Mouse (Mus musculus) forebrain, embryonic 13.5 days (tissue): ENCODE results near the gene Bcl3. TPM values are rescaled to one million over a fixed set of nuclear protein-coding genes. Genes with fewer than 3 reads are reported as not detected.
A peak's percentile ranks its signal among the peaks of the same experiment; 100 is the strongest.

Experiments used
- ATAC-seq: fragments of 200-750 bp; cut with Nextera tagmentation; 2 replicates; pipeline ENCODE4 v1.8.0; 2017
- H3K27ac ChIP-seq: fragments of 300-500 bp; sonication (generic); 2 replicates; pipeline ENCODE4 v1.5.1; 2015; ENCODE audit warnings: inconsistent platforms, mild to moderate bottlenecking, moderate library complexity
- H3K27me3 ChIP-seq: fragments of 300-500 bp; sonication (generic); 2 replicates; pipeline ENCODE4 v1.6.1; 2015; ENCODE audit warnings: mild to moderate bottlenecking, inconsistent platforms
- H3K36me3 ChIP-seq: fragments of 300-500 bp; sonication (generic); 2 replicates; pipeline ENCODE4 v1.6.1; 2015; ENCODE audit warnings: mild to moderate bottlenecking, inconsistent platforms; ENCODE audit not compliant: poor library complexity, severe bottlenecking
- H3K4me1 ChIP-seq: fragments of 300-500 bp; sonication (generic); 2 replicates; pipeline ENCODE4 v1.6.1; 2015; ENCODE audit warnings: inconsistent platforms
- H3K4me2 ChIP-seq: fragments of 300-500 bp; sonication (generic); 2 replicates; pipeline ENCODE4 v1.6.1; 2015; ENCODE audit warnings: inconsistent platforms, mild to moderate bottlenecking, moderate library complexity
- H3K4me3 ChIP-seq: fragments of 300-500 bp; sonication (generic); 2 replicates; pipeline ENCODE4 v1.5.1; 2015; ENCODE audit warnings: mild to moderate bottlenecking, inconsistent platforms
- H3K9ac ChIP-seq: fragments of 300-500 bp; sonication (generic); 2 replicates; pipeline ENCODE4 v1.6.1; 2015; ENCODE audit warnings: mild to moderate bottlenecking, inconsistent platforms
- H3K9me3 ChIP-seq: fragments of 300-500 bp; sonication (generic); replicated peaks from 2 replicates; pipeline ENCODE4 v1.6.1; 2016; ENCODE audit warnings: inconsistent platforms
- WGBS: fragments of 180-500 bp; shearing (Covaris S2); methylation state at CpG from one replicate; pipeline ENCODE4 v1.1.7; 2015; 5-methylcytosine and 5-hydroxymethylcytosine counted together
- polyA plus RNA-seq: library from polyadenylated mRNA; unstranded; fragments of >200 nt; fragmentation: Nextera tagmentation; extraction: Ambion mirVana; gene quantifications from 2 replicates; pipeline ENCODE4 v1.2.1, GENCODE M21; 2015

Gene Bcl3
- polyA plus RNA-seq, 1 experiment from 2014 or later, result 0.23 TPM

DNA sequence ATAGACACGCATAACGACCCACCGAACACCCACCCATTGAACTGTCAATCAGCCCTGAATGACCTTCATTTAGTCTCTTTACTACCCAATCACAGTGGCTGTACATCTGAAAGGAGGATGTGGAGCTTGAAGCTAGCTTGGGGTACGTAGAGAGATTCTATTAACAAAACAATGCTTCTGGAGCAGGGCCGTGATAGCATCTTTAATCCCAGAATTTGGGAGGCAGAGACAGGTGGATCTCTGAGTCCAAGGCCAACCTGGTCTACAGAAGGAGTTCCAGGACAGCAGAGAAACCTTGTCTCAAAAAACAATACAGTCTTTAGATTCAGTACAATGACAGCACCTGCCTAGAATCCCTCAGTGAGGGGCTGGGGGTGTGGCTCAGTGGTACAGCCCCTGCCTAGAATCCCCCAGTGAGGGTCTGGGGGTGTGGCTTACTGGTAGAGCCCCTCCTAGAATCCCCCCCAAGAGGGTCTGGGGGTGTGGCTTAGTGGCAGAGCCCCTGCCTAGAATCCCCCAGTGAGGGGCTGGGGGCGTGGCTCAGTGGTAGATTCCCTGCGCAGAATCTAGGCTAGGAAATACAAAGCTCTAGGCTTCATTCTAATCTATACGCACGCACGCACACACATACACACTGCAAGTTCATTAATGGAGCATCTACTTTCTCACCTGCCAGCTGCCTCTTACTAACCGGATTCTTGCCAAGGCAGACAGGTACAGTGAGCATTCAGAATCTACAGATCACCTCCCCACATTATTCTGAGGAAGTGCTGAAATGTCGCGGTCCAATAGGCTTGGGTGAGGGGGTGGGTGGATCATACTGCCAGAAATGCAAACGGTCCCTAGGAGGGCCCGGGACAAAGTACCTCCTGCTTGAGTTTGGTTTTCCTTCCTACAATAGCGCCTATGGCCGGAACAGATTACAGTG is 7.0 kb downstream of the Bcl3 start:
- peak overlapping the region; percentile 64 for H3K9ac ChIP-seq
- H3K36me3 ChIP-seq, result no peaks in the 10 kb centered on the region
- ATAC-seq, result peak; percentile 49
- H3K27me3 ChIP-seq, result peaks cover 77% of the 10 kb centered on the region
- peaks cover 34% of the 10 kb centered on the region for H3K4me1 ChIP-seq
- WGBS, result 19% methylated on average over 17 of the region's 17 CpGs
- peak overlapping the region; percentile 40 for H3K4me3 ChIP-seq
- peak overlapping the region; percentile 70 for H3K4me2 ChIP-seq
- no peak overlapping the region for H3K27ac ChIP-seq
- 0 out of 2 replicates have a peak, but pooled peaks cover 4% of the 10 kb centered on the region for H3K9me3 ChIP-seq

DNA sequence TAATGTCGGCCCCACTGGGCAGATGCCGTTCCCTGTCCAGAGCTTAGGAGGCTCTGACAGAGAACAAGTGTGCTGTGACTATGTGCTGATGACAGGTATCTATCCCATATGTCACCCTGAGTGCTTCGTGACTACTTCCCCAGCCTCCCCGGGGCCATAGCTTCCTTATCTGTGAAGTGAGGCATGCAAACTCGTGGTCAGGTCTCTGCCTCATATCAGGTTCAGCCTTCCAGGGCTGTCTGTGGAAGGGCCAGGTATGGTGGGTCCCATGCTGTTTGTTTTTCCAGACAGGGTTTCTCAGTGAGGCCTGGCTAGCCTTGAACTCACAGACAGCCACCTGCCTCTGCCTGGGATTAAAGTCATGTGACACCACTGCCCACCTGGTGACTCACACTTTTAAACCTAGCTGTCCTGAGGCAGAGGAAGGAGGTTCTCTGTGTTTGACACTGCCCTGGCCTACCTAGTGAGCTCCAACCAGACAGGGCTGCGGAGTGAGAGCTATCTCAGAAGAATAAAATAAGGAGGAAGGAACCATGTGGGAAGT is 8.9 kb downstream of the Bcl3 start:
- Histone ChIP-seq H3K27ac (no peak overlapping the region), H3K27me3 (peaks cover 84% of the 10 kb centered on the region)

DNA sequence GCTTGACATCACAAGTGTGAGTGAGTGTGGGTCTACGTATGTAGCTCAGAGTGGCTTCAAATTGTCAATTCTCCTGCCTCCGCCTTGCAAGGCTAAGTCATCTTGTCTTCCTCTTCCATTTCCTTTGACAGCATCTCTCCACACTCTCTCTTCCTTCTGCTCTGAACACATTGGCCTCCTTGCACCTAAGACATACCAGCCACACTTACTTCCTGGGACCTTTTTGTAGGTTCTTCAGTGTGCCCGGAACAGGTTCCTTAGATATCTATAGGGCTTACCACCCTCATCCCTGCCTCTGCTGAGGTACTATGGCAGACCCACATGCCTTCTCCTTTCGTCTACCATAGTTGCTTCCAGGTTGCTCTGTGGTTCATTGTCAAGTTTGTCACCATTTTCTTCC is 9.4 kb downstream of the Bcl3 start:
- Histone ChIP-seq H3K27ac (no peak overlapping the region), H3K27me3 (peaks cover 84% of the 10 kb centered on the region), H3K9me3 (0 out of 2 replicates have a peak, but pooled peaks cover 4% of the 10 kb centered on the region), H3K36me3 (no peaks in the 10 kb centered on the region), H3K4me3 (no peak overlapping the region), H3K9ac (no peak overlapping the region), H3K4me2 (no peak overlapping the region), H3K4me1 (peaks cover 34% of the 10 kb centered on the region)
- no peak for ATAC-seq
- WGBS, result 82% methylated on average over 4 of the region's 4 CpGs

More for the DNA sequence above, 8.9 kb downstream of the Bcl3 start:
- Histone ChIP-seq H3K4me1 (peaks cover 34% of the 10 kb centered on the region), H3K9ac (no peak overlapping the region), H3K4me3 (no peak overlapping the region), H3K4me2 (no peak overlapping the region), H3K36me3 (no peaks in the 10 kb centered on the region), H3K9me3 (0 out of 2 replicates have a peak, but pooled peaks cover 4% of the 10 kb centered on the region)
- no peak for ATAC-seq
- 87% methylated on average over 6 of the region's 6 CpGs for WGBS

DNA sequence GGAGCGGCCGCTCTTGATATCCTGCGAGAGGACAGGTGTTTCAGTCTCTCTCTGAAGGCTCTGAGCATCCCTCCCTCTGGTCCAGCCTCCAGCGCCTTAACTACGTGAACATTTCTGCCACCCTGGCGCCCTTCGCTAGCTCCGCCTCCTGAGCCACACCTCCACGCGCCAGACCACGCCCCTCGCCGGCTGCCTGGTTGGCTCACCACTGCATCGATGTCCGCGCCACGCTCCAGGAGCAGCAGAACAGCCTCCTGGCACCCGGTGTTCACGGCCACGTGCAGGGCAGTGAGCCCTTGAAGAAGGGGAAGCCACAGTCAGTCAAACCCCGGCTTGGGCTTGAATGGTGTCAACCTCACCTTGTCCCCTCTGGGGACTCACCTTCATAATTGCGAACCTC is 11.5 kb downstream of the Bcl3 start:
- peak overlapping the region; percentile 21 for H3K4me3 ChIP-seq
- peak; percentile 34; the same call in 1 of the 2 replicates for ATAC-seq

DNA sequence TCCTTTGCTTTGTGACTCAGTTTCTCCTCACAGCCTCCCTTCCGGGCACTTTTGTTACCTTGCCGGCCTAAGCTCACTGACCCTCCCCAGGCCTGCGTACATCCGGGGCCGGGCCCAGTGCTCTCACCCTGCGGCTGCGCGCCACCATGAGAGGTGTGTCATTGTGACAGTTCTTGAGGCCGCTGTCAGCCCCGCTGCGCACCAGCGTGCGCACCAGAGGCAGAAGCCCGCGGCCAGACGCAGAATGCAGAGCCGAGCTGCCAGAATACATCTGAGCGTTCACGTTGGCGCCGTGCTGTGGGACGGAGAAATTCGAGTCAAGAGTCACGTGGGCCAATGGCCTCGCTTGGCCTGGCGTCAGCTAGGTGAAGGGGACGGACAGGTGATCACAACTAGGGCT is 13.2 kb downstream of the Bcl3 start:
- Histone ChIP-seq H3K4me2 (peak overlapping the region; percentile 43), H3K4me3 (peak overlapping the region; percentile 13), H3K36me3 (no peaks in the 10 kb centered on the region), H3K27me3 (peaks cover 68% of the 10 kb centered on the region), H3K4me1 (peaks cover 9% of the 10 kb centered on the region), H3K27ac (no peak overlapping the region), H3K9ac (peak overlapping the region; percentile 40; the same call in 1 of the 2 replicates), H3K9me3 (no peaks in the 10 kb centered on the region)
- 0 out of 2 replicates have a peak, but pooled peaks have one; percentile 19 for ATAC-seq
- 4% methylated on average over 27 of the region's 27 CpGs for WGBS

More for the DNA sequence above, 11.5 kb downstream of the Bcl3 start:
- H3K9me3 ChIP-seq, result 0 out of 2 replicates have a peak, but pooled peaks cover 4% of the 10 kb centered on the region
- 2% methylated on average over 22 of the region's 22 CpGs for WGBS
- H3K36me3 ChIP-seq, result no peaks in the 10 kb centered on the region
- peak overlapping the region; percentile 50 for H3K4me2 ChIP-seq
- peaks cover 68% of the 10 kb centered on the region for H3K27me3 ChIP-seq
- H3K9ac ChIP-seq, result no peak overlapping the region
- H3K4me1 ChIP-seq, result peaks cover 15% of the 10 kb centered on the region
- H3K27ac ChIP-seq, result no peak overlapping the region

DNA sequence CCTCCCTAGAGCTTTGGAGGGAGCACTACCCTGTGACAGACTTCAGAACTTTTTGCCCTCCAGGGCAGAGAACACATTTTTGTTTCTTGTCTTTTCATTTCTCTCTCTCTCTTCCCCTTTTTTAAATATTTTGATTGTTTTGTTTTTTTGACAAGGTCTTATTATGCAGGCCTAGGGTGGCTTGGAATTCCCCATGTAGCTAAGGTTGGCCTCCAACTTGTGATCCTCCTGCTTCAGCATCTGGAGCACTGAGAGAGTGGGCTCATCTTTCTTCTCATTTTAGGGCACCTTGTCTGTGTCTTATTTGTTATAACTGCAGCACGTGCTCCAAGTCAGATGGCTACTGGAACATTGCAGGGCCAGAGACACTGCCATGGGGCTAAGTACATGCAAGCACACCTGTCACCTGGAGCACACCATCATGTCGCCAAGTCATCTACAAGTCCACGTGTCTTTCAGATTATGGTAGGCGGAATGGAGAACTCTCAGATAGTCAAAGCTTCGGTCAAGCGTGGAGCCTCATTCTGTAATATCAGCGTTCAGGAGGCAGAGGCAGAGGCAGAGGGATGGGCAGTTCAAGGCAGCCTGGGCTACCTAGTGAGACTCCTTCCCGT is 16.1 kb downstream of the Bcl3 start:
- Histone ChIP-seq H3K27ac (no peak overlapping the region), H3K4me3 (no peak overlapping the region), H3K4me1 (peaks cover 8% of the 10 kb centered on the region), H3K36me3 (no peaks in the 10 kb centered on the region), H3K27me3 (peaks cover 46% of the 10 kb centered on the region), H3K9me3 (no peaks in the 10 kb centered on the region), H3K4me2 (no peak overlapping the region), H3K9ac (no peak overlapping the region)
- no peak for ATAC-seq
- 85% methylated on average over 8 of the region's 8 CpGs for WGBS

DNA sequence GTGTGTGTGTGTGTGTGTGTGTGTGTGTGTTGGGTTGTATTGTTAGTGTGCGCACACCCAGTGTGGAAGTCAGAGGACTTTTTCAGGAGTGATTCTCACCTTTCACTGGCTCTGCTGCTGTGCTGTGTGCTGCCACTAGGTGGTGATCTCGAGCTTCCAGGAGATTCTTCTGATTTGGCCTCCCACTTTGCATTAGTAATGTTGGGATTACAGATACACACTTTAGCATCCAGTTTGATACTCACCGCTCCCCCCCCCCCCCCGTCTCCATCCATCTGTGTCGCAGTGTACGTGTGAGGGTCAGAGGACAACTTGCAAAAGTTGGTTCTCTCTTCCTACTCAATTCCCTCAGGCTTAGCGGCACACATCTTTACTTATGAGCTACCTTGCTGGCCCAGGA is 19.6 kb downstream of the Bcl3 start:
- H3K27me3 ChIP-seq, result peaks cover 16% of the 10 kb centered on the region
- H3K4me3 ChIP-seq, result no peak overlapping the region
- H3K27ac ChIP-seq, result no peak overlapping the region
- no peaks in the 10 kb centered on the region for H3K9me3 ChIP-seq
- H3K4me2 ChIP-seq, result no peak overlapping the region
- no peaks in the 10 kb centered on the region for H3K36me3 ChIP-seq
- WGBS, result 28% methylated on average over 6 of the region's 7 CpGs
- no peaks in the 10 kb centered on the region for H3K4me1 ChIP-seq
- ATAC-seq, result no peak
- no peak overlapping the region for H3K9ac ChIP-seq

DNA sequence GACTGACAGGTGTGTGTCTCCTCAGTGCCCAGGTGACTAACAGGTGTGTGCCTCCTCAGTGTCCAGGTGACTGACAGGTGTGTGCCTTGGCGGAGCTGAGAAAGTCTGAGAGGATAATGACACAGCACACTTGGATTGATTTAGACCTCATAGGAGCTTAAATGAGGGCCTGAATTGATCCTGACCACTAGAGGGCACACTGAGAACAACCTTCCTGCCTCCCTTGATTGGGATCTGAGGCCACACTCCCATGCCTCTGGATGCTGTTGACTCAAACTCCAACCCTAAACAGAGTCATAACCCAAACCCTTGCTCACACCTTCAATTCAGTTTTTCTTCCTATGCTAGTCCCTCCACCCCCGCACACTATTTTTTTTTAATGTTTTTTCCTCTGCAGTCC is 21.8 kb downstream of the Bcl3 start:
- H3K4me3 ChIP-seq, result no peak overlapping the region
- H3K27me3 ChIP-seq, result peaks cover 33% of the 10 kb centered on the region
- H3K36me3 ChIP-seq, result no peaks in the 10 kb centered on the region
- H3K9ac ChIP-seq, result no peak overlapping the region
- H3K27ac ChIP-seq, result no peak overlapping the region
- no peaks in the 10 kb centered on the region for H3K9me3 ChIP-seq
- H3K4me2 ChIP-seq, result no peak overlapping the region
- ATAC-seq, result no peak
- 17% methylated on average over 2 of the region's 2 CpGs for WGBS
- H3K4me1 ChIP-seq, result 0 out of 2 replicates have a peak, but pooled peaks cover 3% of the 10 kb centered on the region

DNA sequence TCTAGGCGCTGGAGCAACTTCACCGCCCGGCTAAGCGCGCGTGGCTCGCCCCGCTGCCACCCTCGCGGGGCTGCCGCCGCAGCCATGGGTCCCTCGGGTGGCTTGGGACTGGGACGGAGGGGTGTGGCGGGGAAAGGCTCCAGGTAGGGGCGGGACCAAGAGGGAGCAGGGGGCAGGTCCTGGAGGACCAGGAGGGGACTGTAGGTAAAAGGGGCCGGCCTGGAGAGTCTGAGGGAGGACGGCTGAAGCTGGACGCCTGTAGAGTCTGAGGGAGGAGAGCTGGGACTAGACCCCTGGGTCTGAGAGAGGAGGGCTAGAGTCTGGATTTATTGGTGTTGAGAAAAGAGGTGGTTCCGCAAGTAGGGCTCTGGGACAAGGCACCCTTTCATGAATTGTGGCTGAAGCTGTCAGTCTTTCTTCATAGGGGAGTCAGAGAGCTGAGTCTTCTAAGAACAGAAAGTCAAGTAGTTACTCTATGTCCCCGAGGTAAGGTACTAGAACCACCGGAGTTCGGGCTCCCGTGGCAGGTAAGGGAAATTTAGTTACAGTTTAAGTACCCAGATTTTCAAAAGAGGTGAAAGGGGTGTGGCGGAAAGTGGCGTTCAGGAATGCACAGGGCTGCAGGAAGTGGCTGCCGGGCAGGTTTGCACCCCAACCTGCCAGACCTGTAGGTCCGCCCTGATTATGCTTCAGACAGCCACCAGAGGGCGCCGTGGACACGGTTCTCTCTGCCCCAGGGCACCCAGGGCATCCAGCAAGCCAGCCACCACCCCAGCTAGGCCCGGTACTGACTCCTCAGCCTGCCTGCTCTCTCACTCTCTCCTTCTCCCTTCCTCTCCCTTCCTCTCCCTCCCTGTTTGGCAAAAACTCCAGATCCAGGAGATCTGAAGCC is 25.6 kb downstream of the Bcl3 start, which contains the start of gene Cblc:
Gene Cblc, minus strand, starts transcription at position 113 of the 892 bp plus-strand sequence.
- no peaks in the 10 kb centered on the region for H3K36me3 ChIP-seq
- 3% methylated on average over 32 of the region's 32 CpGs for WGBS
- ATAC-seq, result no peak

DNA sequence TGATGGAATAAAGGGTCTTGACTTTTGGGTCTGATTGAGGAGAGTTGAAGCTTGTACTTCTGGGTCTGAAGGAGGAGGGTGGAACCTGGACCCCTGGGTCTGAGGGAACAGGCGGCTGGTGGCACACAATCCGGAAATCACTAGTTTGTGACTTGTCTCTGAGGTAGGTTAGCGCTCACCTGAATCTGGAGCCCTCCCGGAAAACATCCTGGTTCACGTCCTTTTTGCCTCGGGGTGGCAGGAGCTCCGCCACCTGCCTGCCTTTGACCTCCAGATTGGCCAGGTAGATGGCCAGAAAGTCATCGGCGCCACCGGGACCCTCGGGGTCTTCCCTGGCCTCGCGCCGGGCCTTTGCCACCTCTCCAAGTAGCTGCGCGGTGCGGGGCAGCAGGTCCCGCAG is 26.3 kb downstream of the Bcl3 start:
- H3K27me3 ChIP-seq, result peaks cover 37% of the 10 kb centered on the region
- 11% methylated on average over 18 of the region's 18 CpGs for WGBS
- no peaks in the 10 kb centered on the region for H3K36me3 ChIP-seq
- peak overlapping the region; percentile 16; the same call in 1 of the 2 replicates for H3K9ac ChIP-seq
- H3K4me3 ChIP-seq, result no peak overlapping the region
- H3K4me1 ChIP-seq, result 0 out of 2 replicates have a peak, but pooled peaks cover 3% of the 10 kb centered on the region
- H3K27ac ChIP-seq, result no peak overlapping the region
- ATAC-seq, result no peak
- no peaks in the 10 kb centered on the region for H3K9me3 ChIP-seq
- H3K4me2 ChIP-seq, result no peak overlapping the region

More for the DNA sequence above, 25.6 kb downstream of the Bcl3 start, which contains the start of gene Cblc:
- no peak within 1 kb of the TSS for H3K4me3 ChIP-seq
- no peak within 1 kb of the TSS for H3K27ac ChIP-seq
- H3K4me2 ChIP-seq, result no peak within 1 kb of the TSS
- H3K9ac ChIP-seq, result peak within 1 kb of the TSS; percentile 16; the same call in 1 of the 2 replicates
- H3K9me3 ChIP-seq, result no peaks in the 10 kb centered on the region
- H3K27me3 ChIP-seq, result peaks cover 37% of the 10 kb centered on the region
- H3K4me1 ChIP-seq, result 0 out of 2 replicates have a peak, but pooled peaks cover 3% of the 10 kb centered on the region

DNA sequence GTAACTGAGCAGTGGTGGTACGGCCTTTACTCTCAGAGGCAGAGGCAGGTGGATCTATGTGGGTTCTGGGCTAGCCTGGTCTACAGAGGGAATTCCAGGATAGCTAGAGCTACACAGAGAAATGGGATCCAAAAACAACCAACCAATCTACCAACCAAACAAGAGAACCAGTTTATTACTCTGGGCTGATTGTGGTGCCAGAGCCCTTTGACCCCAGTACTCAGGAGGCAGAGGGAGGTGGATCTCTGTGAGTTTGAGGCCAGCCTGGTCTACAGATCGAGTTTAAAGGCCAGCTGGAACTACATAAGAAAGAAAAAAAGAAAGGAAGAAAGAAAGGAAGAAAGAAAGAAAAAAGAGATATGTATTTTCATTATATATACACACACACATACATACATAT is 27.3 kb downstream of the Bcl3 start:
- Histone ChIP-seq H3K9ac (no peak overlapping the region), H3K4me3 (no peak overlapping the region), H3K36me3 (no peaks in the 10 kb centered on the region), H3K4me1 (0 out of 2 replicates have a peak, but pooled peaks cover 3% of the 10 kb centered on the region), H3K4me2 (no peak overlapping the region), H3K9me3 (no peaks in the 10 kb centered on the region), H3K27me3 (peaks cover 40% of the 10 kb centered on the region), H3K27ac (no peak overlapping the region)
- ATAC-seq, result no peak
- 69% methylated on average over 2 of the region's 2 CpGs for WGBS
